In genomic region chr5:145069707-145070106, GRCm38 (mm10) we compare ENCODE assay signal across 8 mouse cellular contexts. TPM values are rescaled to one million over a fixed set of nuclear protein-coding genes. Genes with fewer than 3 reads are reported as not detected.
DNase-seq lines count a peak whose midpoint lies in the region; ATAC-seq lines count a peak whose summit lies in the region.

No protein-coding gene starts in this region.

- no peaks in the 10 kb centered on the region for H3K36me3 ChIP-seq in heart, embryonic 12.5 days
- H3K36me3 ChIP-seq in forebrain, embryonic 14.5 days (ENCODE audit: control insufficient read depth, insufficient read depth, low read length): no peaks in the 10 kb centered on the region
- no peaks in the 10 kb centered on the region for H3K36me3 ChIP-seq in hindbrain, embryonic 16.5 days (ENCODE audit: control insufficient read depth, insufficient read depth, low read length)
- no peaks in the 10 kb centered on the region for H3K36me3 ChIP-seq in midbrain, embryonic 14.5 days (ENCODE audit: control insufficient read depth, insufficient read depth, low read length)

- no peaks in the 10 kb centered on the region for H3K27me3 ChIP-seq in heart, embryonic 12.5 days (replicated peaks)
- no peaks in the 10 kb centered on the region for H3K27me3 ChIP-seq in forebrain, embryonic 14.5 days (replicated peaks; ENCODE audit: control insufficient read depth, insufficient read depth, low read length)
- H3K27me3 ChIP-seq in hindbrain, embryonic 16.5 days (replicated peaks; ENCODE audit: control insufficient read depth, insufficient read depth, low read length): no peaks in the 10 kb centered on the region
- H3K27me3 ChIP-seq in midbrain, embryonic 14.5 days (ENCODE audit: control insufficient read depth, insufficient read depth, low read length): no peaks in the 10 kb centered on the region

- DNase-seq in heart, adult 18-20 months: peak; percentile 61 to 87
- DNase-seq in c-Kit-positive CD71-positive TER-119-positive erythroid progenitor cells, embryonic 14.5 days (ENCODE audit: low spot score): peak; percentile 63
- DNase-seq in forebrain, embryonic 14.5 days (ENCODE audit: low spot score): peak; percentile 91
- DNase-seq in layer of hippocampus, postnatal 25 days (ENCODE audit: extremely low spot score in 1 of 2, low spot score in 1 of 2): peak; percentile 71 to 85
- DNase-seq in midbrain, embryonic 14.5 days: peak; percentile 93
- peak; percentile 13 to 55 for DNase-seq in spleen, postnatal 14 days (ENCODE audit: low spot score in 2 of 2)

- H3K4me2 ChIP-seq in heart, embryonic 12.5 days: no peak overlapping the region
- no peak overlapping the region for H3K4me2 ChIP-seq in forebrain, embryonic 14.5 days (ENCODE audit: low read length)
- H3K4me2 ChIP-seq in hindbrain, embryonic 16.5 days (ENCODE audit: low read length): no peak overlapping the region
- no peak overlapping the region for H3K4me2 ChIP-seq in midbrain, embryonic 14.5 days (ENCODE audit: low read length)

- no peak overlapping the region for H3K27ac ChIP-seq in heart, embryonic 12.5 days (ENCODE audit: poor library complexity, severe bottlenecking)
- no peak overlapping the region for H3K27ac ChIP-seq in forebrain, embryonic 14.5 days (ENCODE audit: low read depth, low read length)
- H3K27ac ChIP-seq in hindbrain, embryonic 16.5 days (ENCODE audit: low read depth, low read length): no peak overlapping the region
- no peak overlapping the region for H3K27ac ChIP-seq in midbrain, embryonic 14.5 days (replicated peaks; ENCODE audit: low read depth, low read length)

- no peak overlapping the region for H3K9ac ChIP-seq in heart, embryonic 12.5 days
- no peak overlapping the region for H3K9ac ChIP-seq in forebrain, embryonic 14.5 days (ENCODE audit: low read length)
- no peak overlapping the region for H3K9ac ChIP-seq in hindbrain, embryonic 16.5 days (ENCODE audit: low read depth, low read length)
- H3K9ac ChIP-seq in midbrain, embryonic 14.5 days (replicated peaks; ENCODE audit: low read length): no peak overlapping the region

- no peaks in the 10 kb centered on the region for H3K4me1 ChIP-seq in heart, embryonic 12.5 days (replicated peaks)
- H3K4me1 ChIP-seq in forebrain, embryonic 14.5 days (ENCODE audit: control insufficient read depth, insufficient read depth, low read length): no peaks in the 10 kb centered on the region
- H3K4me1 ChIP-seq in hindbrain, embryonic 16.5 days (ENCODE audit: control insufficient read depth, insufficient read depth, low read depth, low read length): no peaks in the 10 kb centered on the region
- no peaks in the 10 kb centered on the region for H3K4me1 ChIP-seq in midbrain, embryonic 14.5 days (ENCODE audit: control insufficient read depth, insufficient read depth, low read length)

- H3K4me3 ChIP-seq in heart, embryonic 12.5 days: no peak overlapping the region
- no peak overlapping the region for H3K4me3 ChIP-seq in forebrain, embryonic 14.5 days (ENCODE audit: low read depth, low read length)
- no peak overlapping the region for H3K4me3 ChIP-seq in hindbrain, embryonic 16.5 days (ENCODE audit: low read length)
- no peak overlapping the region for H3K4me3 ChIP-seq in midbrain, embryonic 14.5 days (replicated peaks; ENCODE audit: low read depth, low read length)

- under 1% methylated on average over 5 of the region's 5 CpGs for whole genome bisulfite sequencing in heart, embryonic 12.5 days
- whole genome bisulfite sequencing in forebrain, embryonic 14.5 days: under 1% methylated on average over 5 of the region's 5 CpGs
- 2% methylated on average over 5 of the region's 5 CpGs for WGBS in hindbrain, embryonic 16.5 days
- WGBS in midbrain, embryonic 14.5 days: 1% methylated on average over 5 of the region's 5 CpGs

- H3K9me3 ChIP-seq in heart, embryonic 12.5 days (replicated peaks): no peaks in the 10 kb centered on the region; the same call in 1 of the 2 replicates
- no peaks in the 10 kb centered on the region for H3K9me3 ChIP-seq in forebrain, embryonic 14.5 days (replicated peaks; ENCODE audit: control insufficient read depth, low read length)
- no peaks in the 10 kb centered on the region for H3K9me3 ChIP-seq in hindbrain, embryonic 16.5 days (ENCODE audit: control insufficient read depth, low read length)
- H3K9me3 ChIP-seq in midbrain, embryonic 14.5 days (ENCODE audit: control insufficient read depth, low read length): no peaks in the 10 kb centered on the region

- ATAC-seq in heart, embryonic 12.5 days (ENCODE audit: insufficient number of reproducible peaks, low FRiP score): no peak
- ATAC-seq in forebrain, embryonic 14.5 days: peak; percentile 70; the same call in 1 of the 2 replicates
- 0 out of 2 replicates have a peak, but pooled peaks have one; percentile 56 for ATAC-seq in hindbrain, embryonic 16.5 days
- no peak for ATAC-seq in midbrain, embryonic 14.5 days (ENCODE audit: low FRiP score, low TSS enrichment)

RNA-seq across cellular contexts. Expression of gene Arpc1a, which starts 13.9 kb away (rescaled TPM):
- 10 to 100 TPM; 61.4 to 63.8 TPM for total RNA-seq in heart, adult 18-20 months (2021)
- polyA plus RNA-seq in heart, embryonic 12.5 days (2016; fragmentation: Nextera tagmentation; extraction: Ambion mirVana): 101 and 105 TPM in 2 replicates
- polyA plus RNA-seq in forebrain, embryonic 14.5 days (2014; fragmentation: Nextera tagmentation; extraction: Ambion mirVana): 241 and 263 TPM in 2 replicates
- 234 and 235 TPM in 2 replicates for polyA plus RNA-seq in hindbrain, embryonic 16.5 days (2015; fragmentation: Nextera tagmentation; extraction: Ambion mirVana)
- total RNA-seq in layer of hippocampus, postnatal 25 days (2021): 100 to 1,000 TPM; 257 to 274 TPM
- polyA plus RNA-seq in midbrain, embryonic 14.5 days (2014; fragmentation: Nextera tagmentation; extraction: Ambion mirVana): 268 and 288 TPM in 2 replicates

RNA-seq across cellular contexts. Expression of gene Kpna7, which starts 14.1 kb away (rescaled TPM):
- total RNA-seq in heart, adult 18-20 months (2021): not detected
- polyA plus RNA-seq in heart, embryonic 12.5 days (2016; fragmentation: Nextera tagmentation; extraction: Ambion mirVana): not detected in 2 replicates
- polyA plus RNA-seq in forebrain, embryonic 14.5 days (2014; fragmentation: Nextera tagmentation; extraction: Ambion mirVana): not detected in 2 replicates
- not detected in 2 replicates for polyA plus RNA-seq in hindbrain, embryonic 16.5 days (2015; fragmentation: Nextera tagmentation; extraction: Ambion mirVana)
- total RNA-seq in layer of hippocampus, postnatal 25 days (2021): not detected
- polyA plus RNA-seq in midbrain, embryonic 14.5 days (2014; fragmentation: Nextera tagmentation; extraction: Ambion mirVana): not detected in 2 replicates

RNA-seq across cellular contexts. Expression of gene 1700018F24Rik, which starts 26.9 kb away (rescaled TPM):
- total RNA-seq in heart, adult 18-20 months (2021): not detected
- polyA plus RNA-seq in heart, embryonic 12.5 days (2016; fragmentation: Nextera tagmentation; extraction: Ambion mirVana): not detected in 2 replicates
- polyA plus RNA-seq in forebrain, embryonic 14.5 days (2014; fragmentation: Nextera tagmentation; extraction: Ambion mirVana): not detected in 2 replicates
- not detected in 2 replicates for polyA plus RNA-seq in hindbrain, embryonic 16.5 days (2015; fragmentation: Nextera tagmentation; extraction: Ambion mirVana)
- not detected for total RNA-seq in layer of hippocampus, postnatal 25 days (2021)
- not detected in 2 replicates for polyA plus RNA-seq in midbrain, embryonic 14.5 days (2014; fragmentation: Nextera tagmentation; extraction: Ambion mirVana)

RNA-seq across cellular contexts. Expression of gene Gm4871, which starts 37.2 kb away (rescaled TPM):
- total RNA-seq in heart, adult 18-20 months (2021): not detected
- polyA plus RNA-seq in heart, embryonic 12.5 days (2016; fragmentation: Nextera tagmentation; extraction: Ambion mirVana): not detected in 2 replicates
- not detected in 2 replicates for polyA plus RNA-seq in forebrain, embryonic 14.5 days (2014; fragmentation: Nextera tagmentation; extraction: Ambion mirVana)
- not detected in 2 replicates for polyA plus RNA-seq in hindbrain, embryonic 16.5 days (2015; fragmentation: Nextera tagmentation; extraction: Ambion mirVana)
- not detected for total RNA-seq in layer of hippocampus, postnatal 25 days (2021)
- not detected in 2 replicates for polyA plus RNA-seq in midbrain, embryonic 14.5 days (2014; fragmentation: Nextera tagmentation; extraction: Ambion mirVana)

RNA-seq across cellular contexts. Expression of gene Arpc1b, which starts 44.3 kb away (rescaled TPM):
- total RNA-seq in heart, adult 18-20 months (2021): 10 to 100 TPM; 65.3 to 67.4 TPM
- polyA plus RNA-seq in heart, embryonic 12.5 days (2016; fragmentation: Nextera tagmentation; extraction: Ambion mirVana): 187 and 192 TPM in 2 replicates
- polyA plus RNA-seq in forebrain, embryonic 14.5 days (2014; fragmentation: Nextera tagmentation; extraction: Ambion mirVana): 48.8 and 50.3 TPM in 2 replicates
- 72.7 and 84.8 TPM in 2 replicates for polyA plus RNA-seq in hindbrain, embryonic 16.5 days (2015; fragmentation: Nextera tagmentation; extraction: Ambion mirVana)
- total RNA-seq in layer of hippocampus, postnatal 25 days (2021): 10 to 100 TPM; 33.6 to 34.2 TPM
- 23.9 and 39.4 TPM in 2 replicates for polyA plus RNA-seq in midbrain, embryonic 14.5 days (2014; fragmentation: Nextera tagmentation; extraction: Ambion mirVana)

Comparison
In these comparisons a context has a peak if more than half of its experiments do, and no peak if none do; other contexts are left out.
1. DNase-seq: peak in every context shown above with its lines; median percentile 93 in midbrain, embryonic 14.5 days; 91 in forebrain, embryonic 14.5 days; 78 in layer of hippocampus, postnatal 25 days; 74 in heart, adult 18-20 months; 63 in c-Kit-positive CD71-positive TER-119-positive erythroid progenitor cells, embryonic 14.5 days; 34 in spleen, postnatal 14 days.
2. ATAC-seq: peak in forebrain, embryonic 14.5 days (single experiment) and hindbrain, embryonic 16.5 days (single experiment); none in heart, embryonic 12.5 days (single experiment) and midbrain, embryonic 14.5 days (single experiment).